Mouse (Mus musculus) liver, embryonic 16.5 days (tissue): ENCODE results near the gene Cenpc1. TPM values are rescaled to one million over a fixed set of nuclear protein-coding genes. Genes with fewer than 3 reads are reported as not detected.

Experiments
- ATAC-seq: fragments of 200-750 bp; cut with Nextera tagmentation; 2 replicates; pipeline ENCODE4 v1.8.0; 2017; ENCODE audit warnings: low read depth, mild to moderate bottlenecking, moderate number of reproducible peaks, moderate library complexity
- H3K27ac ChIP-seq: fragments of 300-500 bp; sonication (generic); 2 replicates; pipeline ENCODE4 v1.5.1; 2014; ENCODE audit warnings: mild to moderate bottlenecking, low read length
- H3K27me3 ChIP-seq: fragments of 300-500 bp; sonication (generic); 2 replicates; pipeline ENCODE4 v1.6.1; 2014; ENCODE audit warnings: low read depth, low read length, mixed read lengths; ENCODE audit not compliant: control insufficient read depth, insufficient read depth
- H3K36me3 ChIP-seq: fragments of 300-500 bp; sonication (generic); 2 replicates; pipeline ENCODE4 v1.6.1; 2014; ENCODE audit warnings: mild to moderate bottlenecking; ENCODE audit not compliant: control insufficient read depth, insufficient read depth
- H3K4me1 ChIP-seq: fragments of 300-500 bp; sonication (generic); 2 replicates; pipeline ENCODE4 v1.6.1; 2014; ENCODE audit warnings: low read depth, low read length, mixed read lengths; ENCODE audit not compliant: control insufficient read depth
- H3K4me2 ChIP-seq: fragments of 300-500 bp; sonication (generic); 2 replicates; pipeline ENCODE4 v1.6.1; 2014; ENCODE audit warnings: low read depth, low read length, mixed read lengths
- H3K4me3 ChIP-seq: fragments of 300-500 bp; sonication (generic); 2 replicates; pipeline ENCODE4 v1.5.1; 2014; ENCODE audit warnings: low read depth, mild to moderate bottlenecking, low read length
- H3K9ac ChIP-seq: fragments of 300-500 bp; sonication (generic); 2 replicates; pipeline ENCODE4 v1.6.1; 2014; ENCODE audit warnings: low read depth, low read length
- H3K9me3 ChIP-seq: fragments of 300-500 bp; sonication (generic); replicated peaks from 2 replicates; pipeline ENCODE4 v1.6.1; 2016; ENCODE audit warnings: low read length; ENCODE audit not compliant: control insufficient read depth
- WGBS: fragments of 180-500 bp; shearing (Covaris S2); extraction: QIAGEN DNeasy Blood & Tissue Kit; methylation state at CpG from one replicate; pipeline ENCODE4 v1.1.7; 2014; ENCODE audit not compliant: insufficient replicate concordance; 5-methylcytosine and 5-hydroxymethylcytosine counted together
- polyA plus RNA-seq: library from polyadenylated mRNA; unstranded; fragments of >200 nt; fragmentation: Nextera tagmentation; extraction: Ambion mirVana; gene quantifications from 2 replicates; pipeline ENCODE4 v1.2.1, GENCODE M21; 2015

Cenpc1 gene
- polyA plus RNA-seq, 1 experiment from 2014 or later: 12.9 TPM

DNA sequence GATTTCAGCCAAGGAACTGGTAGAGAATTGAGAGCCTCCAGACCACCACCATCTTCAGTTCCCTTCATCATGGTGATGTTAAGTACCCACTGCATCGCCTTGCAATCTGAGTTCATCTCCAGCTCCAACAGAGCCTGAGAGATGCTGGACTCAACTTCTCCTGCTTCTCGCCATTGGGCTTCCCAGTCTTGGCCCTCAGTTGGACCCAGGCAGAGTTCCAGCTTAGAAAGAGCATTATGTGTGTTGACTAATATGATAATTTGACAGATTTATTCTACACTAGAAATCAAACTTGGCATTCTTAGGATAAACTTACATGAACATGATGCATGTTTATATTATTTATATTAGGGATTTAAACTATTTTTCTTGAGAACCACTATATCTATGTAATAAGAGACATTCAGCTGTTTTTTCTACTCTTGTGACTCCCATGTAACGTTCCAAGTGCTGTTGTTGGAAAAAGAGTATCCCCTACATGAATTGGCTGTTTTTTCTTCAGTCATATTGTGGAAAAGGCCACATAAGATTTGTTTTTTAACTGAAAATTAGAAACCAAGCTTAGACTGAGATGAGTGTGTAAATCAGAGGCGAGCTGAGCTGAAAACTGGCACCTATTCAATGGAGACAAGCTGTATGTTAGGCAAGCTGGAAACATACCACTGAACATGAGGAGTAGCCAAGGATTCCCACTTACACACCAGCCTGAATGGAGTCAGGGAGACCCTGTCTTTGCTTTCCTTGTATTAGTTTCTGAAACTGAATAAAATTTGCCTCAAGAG lies 78.5 kb downstream of the Cenpc1 start:
- Histone ChIP-seq H3K27ac (no peak overlapping the region), H3K4me2 (no peak overlapping the region)

DNA sequence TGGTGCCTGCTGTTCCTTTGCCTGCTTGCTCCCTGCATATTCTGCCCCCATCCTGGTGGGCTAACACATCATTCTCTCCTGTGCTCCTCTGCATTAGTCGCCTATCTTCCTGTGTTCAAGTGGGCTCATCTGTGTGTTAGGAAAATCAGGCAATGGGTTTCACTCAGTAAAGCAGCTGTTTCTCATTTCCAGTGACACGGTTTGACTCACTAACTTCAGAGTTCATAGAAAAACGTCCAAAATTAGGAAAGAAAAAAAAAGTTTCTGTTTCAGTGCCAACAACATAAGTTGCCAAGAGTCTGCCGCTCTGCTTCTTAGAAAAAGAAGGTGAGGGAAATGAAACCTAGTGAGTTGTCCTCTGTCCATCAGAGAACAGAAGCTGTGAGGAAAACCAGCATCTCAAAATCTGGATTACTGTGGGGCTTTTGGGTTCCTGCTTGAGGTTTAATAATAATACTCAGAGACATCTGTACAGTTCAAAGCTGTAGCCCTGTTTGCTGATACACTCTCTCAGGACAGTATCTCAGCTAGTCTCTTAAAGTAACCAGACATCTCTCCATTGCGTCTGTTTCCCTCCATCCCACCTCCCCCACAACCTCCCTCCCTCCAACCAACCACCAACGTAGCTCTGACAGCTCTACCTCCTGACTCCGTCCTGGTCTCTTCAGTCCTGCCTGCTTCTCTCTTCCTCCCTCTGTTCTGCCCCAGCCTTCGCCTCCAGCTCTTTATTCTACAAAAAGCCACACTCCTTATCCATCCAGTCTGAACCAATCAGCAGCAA lies 87.5 kb downstream of the Cenpc1 start:
- H3K36me3 ChIP-seq: no peaks in the 10 kb centered on the region
- H3K4me3 ChIP-seq: no peak overlapping the region
- H3K4me2 ChIP-seq: no peak overlapping the region
- no peaks in the 10 kb centered on the region for H3K27me3 ChIP-seq
- H3K27ac ChIP-seq: no peak overlapping the region
- H3K9ac ChIP-seq: no peak overlapping the region
- 49% methylated on average over 8 of the region's 8 CpGs for WGBS
- no peaks in the 10 kb centered on the region; the same call in 1 of the 2 replicates for H3K9me3 ChIP-seq
- ATAC-seq: no peak
- no peaks in the 10 kb centered on the region for H3K4me1 ChIP-seq

More for the DNA sequence above, 78.5 kb downstream of the Cenpc1 start:
- H3K36me3 ChIP-seq: no peaks in the 10 kb centered on the region
- H3K27me3 ChIP-seq: no peaks in the 10 kb centered on the region
- WGBS: 45% methylated on average over 4 of the region's 4 CpGs
- no peak overlapping the region for H3K9ac ChIP-seq
- ATAC-seq: no peak
- H3K9me3 ChIP-seq: no peaks in the 10 kb centered on the region
- H3K4me3 ChIP-seq: no peak overlapping the region
- H3K4me1 ChIP-seq: no peaks in the 10 kb centered on the region

DNA sequence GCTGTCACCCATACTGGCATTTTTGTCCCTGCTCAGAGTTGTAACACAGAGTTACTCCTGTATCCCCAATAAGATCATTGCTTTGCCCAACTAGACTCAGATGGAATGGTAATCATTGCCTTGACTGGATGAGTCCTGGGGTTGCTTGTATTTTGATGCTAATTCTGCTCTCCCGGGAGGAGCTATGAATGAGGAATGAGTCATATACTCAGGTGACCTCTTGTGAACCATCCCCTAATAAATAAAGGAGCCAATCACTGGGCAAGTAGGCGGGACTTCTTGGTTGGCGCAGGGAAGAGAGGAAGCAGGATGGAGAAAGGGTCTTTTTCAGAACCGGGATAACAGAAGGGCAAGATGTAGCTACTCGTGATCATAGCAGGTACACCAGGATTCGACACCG lies 102.6 kb downstream of the Cenpc1 start:
- 70% methylated on average over 7 of the region's 7 CpGs for WGBS
- H3K4me1 ChIP-seq: no peaks in the 10 kb centered on the region
- H3K27me3 ChIP-seq: no peaks in the 10 kb centered on the region
- H3K36me3 ChIP-seq: no peaks in the 10 kb centered on the region
- no peak overlapping the region for H3K4me2 ChIP-seq
- H3K4me3 ChIP-seq: no peak overlapping the region
- H3K27ac ChIP-seq: no peak overlapping the region
- no peak for ATAC-seq
- H3K9ac ChIP-seq: no peak overlapping the region
- no peaks in the 10 kb centered on the region for H3K9me3 ChIP-seq

Other genes starting within 250 kb of the Cenpc1 start
- gene Stap1, start 6.2 kb upstream of the Cenpc1 start, polyA plus RNA-seq: 2.6 and 2.9 TPM in 2 replicates
- 3.4 TPM in 2 replicates for gene Uba6, start 107.2 kb upstream of the Cenpc1 start, polyA plus RNA-seq
- gene Gnrhr, start 132.3 kb upstream of the Cenpc1 start, polyA plus RNA-seq: not detected in 2 replicates
- not detected in 2 replicates for gene Tmprss11c, start 223.7 kb upstream of the Cenpc1 start, polyA plus RNA-seq